Mouse (Mus musculus) hindbrain, postnatal 0 days (tissue): ENCODE measurements at regions not wholly inside any gene's neighbourhood (a gene's known extent, or its start where the extent isn't known, plus 50 kb on each side); places are given as distances from the start of the nearest gene placed in this dataset.

Source experiments
- ATAC-seq: fragments of 200-750 bp; cut with Nextera tagmentation; 2 replicates; pipeline ENCODE4 v1.8.0; 2017; ENCODE audit warnings: mild to moderate bottlenecking, moderate TSS enrichment, moderate library complexity
- DNase-seq: peaks from one replicate; pipeline ENCODE4 v3.0.0-alpha.2; 2015; ENCODE audit warnings: low spot score
- H3K27ac ChIP-seq: fragments of 300-500 bp; sonication (generic); 2 replicates; pipeline ENCODE4 v1.5.1; 2014; ENCODE audit warnings: mild to moderate bottlenecking
- H3K27me3 ChIP-seq: fragments of 300-500 bp; sonication (generic); 2 replicates; pipeline ENCODE4 v1.6.1; 2014; ENCODE audit warnings: low read length, mixed read lengths; ENCODE audit not compliant: insufficient read depth
- H3K36me3 ChIP-seq: fragments of 300-500 bp; sonication (generic); 2 replicates; pipeline ENCODE4 v1.6.1; 2014; ENCODE audit warnings: low read length, mixed read lengths; ENCODE audit not compliant: insufficient read depth
- H3K4me1 ChIP-seq: fragments of 300-500 bp; sonication (generic); 2 replicates; pipeline ENCODE4 v1.6.1; 2014; ENCODE audit warnings: antibody characterized with exemption, low read length, mixed read lengths; ENCODE audit not compliant: insufficient read depth
- H3K4me2 ChIP-seq: fragments of 300-500 bp; sonication (generic); 2 replicates; pipeline ENCODE4 v1.6.1; 2014; ENCODE audit warnings: low read depth, mild to moderate bottlenecking, low read length, moderate library complexity, mixed read lengths
- H3K4me3 ChIP-seq: fragments of 300-500 bp; sonication (generic); 2 replicates; pipeline ENCODE4 v1.5.1; 2014; ENCODE audit warnings: low read length
- H3K9ac ChIP-seq: fragments of 300-500 bp; sonication (generic); replicated peaks from 2 replicates; pipeline ENCODE4 v1.6.1; 2014; ENCODE audit warnings: mild to moderate bottlenecking, low read length, moderate library complexity, mixed read lengths
- H3K9me3 ChIP-seq: fragments of 300-500 bp; sonication (generic); 2 replicates; pipeline ENCODE4 v1.6.1; 2016; ENCODE audit warnings: low read length, mixed read lengths
- CTCF ChIP-seq: IDR thresholded peaks from 2 replicates; pipeline ENCODE4 v1.5.1; 2016; ENCODE audit warnings: antibody characterized with exemption, control low read depth, low read depth
- WGBS: fragments of 180-500 bp; shearing (Covaris S2); extraction: QIAGEN DNeasy Blood & Tissue Kit; methylation state at CpG from one replicate; pipeline ENCODE4 v1.1.7; 2014; 5-methylcytosine and 5-hydroxymethylcytosine counted together

DNA sequence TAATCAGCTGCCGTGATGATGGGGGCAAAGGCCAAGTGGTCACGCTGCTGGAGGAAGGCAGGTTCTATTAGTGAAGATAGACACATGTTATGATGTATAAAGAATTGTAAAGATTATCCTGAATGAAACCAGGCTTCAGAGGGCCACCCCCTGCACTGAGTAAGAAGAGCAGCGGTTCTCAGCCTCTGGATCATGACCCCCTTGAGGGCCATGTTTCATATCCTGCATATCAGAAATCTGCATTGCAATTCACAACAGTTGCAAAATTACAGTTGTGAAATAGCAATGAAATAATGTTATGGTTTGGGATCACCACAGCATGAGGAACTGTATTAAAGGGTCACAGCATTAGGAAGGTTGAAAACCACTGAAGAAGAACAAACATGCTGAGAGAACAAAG lies 162.5 kb upstream of the Zranb2 start:
- WGBS: 82% methylated on average over 3 of the region's 3 CpGs

DNA sequence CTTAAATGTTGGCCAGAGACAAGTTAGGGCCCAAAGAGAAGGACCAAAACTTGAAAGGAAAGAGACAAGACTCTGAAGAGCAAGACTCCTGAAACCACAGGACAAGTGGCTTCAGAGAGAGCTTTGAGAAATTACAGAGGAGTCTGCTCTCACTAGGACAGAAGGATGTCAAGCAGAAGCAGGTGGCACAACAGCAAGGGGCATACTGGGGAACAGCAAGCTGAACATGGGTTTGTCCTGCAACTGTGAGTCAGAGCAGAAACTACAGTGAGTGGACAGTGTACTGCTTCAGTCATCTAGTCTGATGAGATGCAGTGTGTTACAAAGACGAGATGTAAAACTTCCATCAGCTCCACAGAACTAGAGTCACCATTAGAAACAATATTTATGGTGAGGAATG lies 160.6 kb upstream of the Zranb2 start:
- ATAC-seq (no peak), DNase-seq (no peak)
- Histone ChIP-seq H3K27ac (no peak overlapping the region), H3K36me3 (no peaks in the 10 kb centered on the region), H3K4me3 (no peak overlapping the region), H3K9me3 (no peaks in the 10 kb centered on the region), H3K4me1 (no peaks in the 10 kb centered on the region), H3K4me2 (no peak overlapping the region), H3K27me3 (no peaks in the 10 kb centered on the region), H3K9ac (no peak overlapping the region)
- TF ChIP-seq CTCF: no peak
- 66% methylated on average over 1 of the region's 1 CpGs for WGBS

More for the DNA sequence above, 162.5 kb upstream of the Zranb2 start:
- Histone ChIP-seq H3K4me2 (no peak overlapping the region), H3K4me1 (no peaks in the 10 kb centered on the region), H3K4me3 (no peak overlapping the region), H3K27me3 (no peaks in the 10 kb centered on the region), H3K36me3 (no peaks in the 10 kb centered on the region), H3K27ac (no peak overlapping the region), H3K9me3 (no peaks in the 10 kb centered on the region), H3K9ac (no peak overlapping the region)
- DNase-seq: no peak
- ATAC-seq: no peak
- TF ChIP-seq CTCF: no peak

DNA sequence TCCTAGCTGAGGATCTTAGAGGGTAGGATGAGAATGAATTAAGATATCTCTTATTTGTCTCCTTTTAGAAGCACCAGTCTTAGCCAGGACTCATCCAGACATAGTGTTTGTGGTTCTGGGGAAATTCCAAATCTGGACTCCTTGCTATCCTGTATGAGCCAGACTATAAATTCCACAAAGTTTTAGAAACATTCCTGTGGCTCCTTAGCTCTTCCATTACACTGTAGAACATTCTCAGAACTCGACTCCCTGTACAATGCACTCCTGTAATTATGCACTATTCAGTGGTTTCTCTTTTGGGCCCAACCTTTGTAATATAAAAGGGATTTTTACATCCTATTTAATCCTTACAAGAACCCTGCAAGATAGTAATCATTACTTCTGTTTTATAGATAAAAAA lies 159.8 kb upstream of the Zranb2 start:
- Histone ChIP-seq H3K27ac (no peak overlapping the region), H3K27me3 (no peaks in the 10 kb centered on the region), H3K36me3 (no peaks in the 10 kb centered on the region), H3K9ac (no peak overlapping the region), H3K4me2 (no peak overlapping the region), H3K4me1 (no peaks in the 10 kb centered on the region), H3K4me3 (no peak overlapping the region), H3K9me3 (no peaks in the 10 kb centered on the region)
- no peak for TF ChIP-seq CTCF
- WGBS: 64% methylated on average over 1 of the region's 1 CpGs
- ATAC-seq (no peak), DNase-seq (no peak)

DNA sequence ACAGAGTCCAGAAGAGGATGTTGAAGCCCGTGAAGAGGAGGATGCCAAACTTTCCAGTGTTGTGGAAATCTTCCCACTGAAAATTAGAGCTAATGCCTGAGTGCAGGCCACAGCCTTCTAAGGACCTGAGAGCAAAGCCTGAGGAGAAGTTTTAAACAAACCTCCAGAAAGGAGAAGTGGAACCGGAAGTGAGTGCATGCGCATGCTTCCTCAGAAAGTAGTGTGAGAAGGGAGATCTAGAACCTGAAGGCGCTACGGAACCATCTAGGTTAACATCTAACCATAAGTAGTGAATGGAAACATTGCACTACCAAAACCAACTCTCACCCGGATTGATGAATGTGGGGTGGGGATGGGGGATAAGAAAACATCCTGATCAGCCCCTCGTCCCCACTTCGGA lies 156.4 kb upstream of the Zranb2 start:
- 95% methylated on average over 8 of the region's 8 CpGs for WGBS

DNA sequence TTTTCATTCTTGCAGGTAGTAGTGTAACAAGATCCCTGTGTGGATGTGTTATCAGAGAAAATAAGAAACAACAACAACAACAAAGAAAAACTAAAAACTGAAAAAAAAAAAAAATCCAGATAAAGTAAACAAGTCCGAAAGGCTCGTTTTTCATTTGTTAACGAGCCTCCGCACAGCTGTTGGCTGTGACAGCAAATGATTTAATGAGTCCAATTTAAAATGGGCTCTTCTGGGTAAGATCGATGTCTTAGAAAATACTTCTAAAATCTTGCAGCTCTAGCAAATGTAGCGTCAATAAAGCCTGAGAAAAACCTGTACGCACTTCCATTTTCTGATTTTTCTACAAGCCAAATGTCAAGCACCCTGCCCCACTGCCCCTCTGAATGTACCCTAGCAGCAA lies 155.8 kb upstream of the Zranb2 start:
- no peaks in the 10 kb centered on the region for H3K36me3 ChIP-seq
- H3K4me3 ChIP-seq: no peak overlapping the region
- no peak for TF ChIP-seq CTCF
- H3K27me3 ChIP-seq: no peaks in the 10 kb centered on the region
- no peak overlapping the region for H3K9ac ChIP-seq
- ATAC-seq (no peak), DNase-seq (no peak)
- 73% methylated on average over 7 of the region's 7 CpGs for WGBS
- no peak overlapping the region for H3K27ac ChIP-seq
- H3K9me3 ChIP-seq: no peaks in the 10 kb centered on the region
- H3K4me2 ChIP-seq: no peak overlapping the region
- no peaks in the 10 kb centered on the region for H3K4me1 ChIP-seq

More for the DNA sequence above, 156.4 kb upstream of the Zranb2 start:
- no peaks in the 10 kb centered on the region for H3K4me1 ChIP-seq
- ATAC-seq: no peak
- H3K36me3 ChIP-seq: no peaks in the 10 kb centered on the region
- DNase-seq: no peak
- no peak overlapping the region for H3K27ac ChIP-seq
- H3K9me3 ChIP-seq: no peaks in the 10 kb centered on the region
- H3K4me2 ChIP-seq: no peak overlapping the region
- no peak overlapping the region for H3K4me3 ChIP-seq
- H3K9ac ChIP-seq: no peak overlapping the region
- no peaks in the 10 kb centered on the region for H3K27me3 ChIP-seq
- no peak for TF ChIP-seq CTCF

DNA sequence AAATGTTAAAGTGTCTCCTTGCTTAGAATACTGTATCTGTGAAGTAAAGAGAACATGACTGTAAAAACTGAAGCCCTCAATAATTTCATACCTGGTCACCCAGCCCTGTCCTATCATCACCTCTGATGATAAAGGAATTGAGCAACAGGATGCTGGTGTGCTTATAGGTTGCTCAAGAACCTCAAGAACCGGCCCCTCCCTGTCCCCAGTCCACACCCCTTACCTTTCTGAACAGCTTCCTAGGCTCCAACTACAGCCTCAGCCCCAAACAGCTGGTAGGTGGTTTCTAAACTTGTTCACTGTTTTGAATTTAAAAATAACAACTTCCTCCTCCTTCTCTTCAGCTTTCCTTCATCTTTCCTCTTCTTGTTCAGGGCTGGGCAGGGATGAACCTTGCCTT lies 142.1 kb upstream of the Zranb2 start:
- Histone ChIP-seq H3K9me3 (no peaks in the 10 kb centered on the region), H3K36me3 (no peaks in the 10 kb centered on the region), H3K27me3 (no peaks in the 10 kb centered on the region), H3K9ac (no peak overlapping the region), H3K4me2 (no peak overlapping the region), H3K4me1 (no peaks in the 10 kb centered on the region), H3K4me3 (no peak overlapping the region), H3K27ac (no peak overlapping the region)
- 77% methylated on average over 1 of the region's 1 CpGs for whole genome bisulfite sequencing
- no peak for TF ChIP-seq CTCF
- ATAC-seq: no peak
- DNase-seq: no peak

DNA sequence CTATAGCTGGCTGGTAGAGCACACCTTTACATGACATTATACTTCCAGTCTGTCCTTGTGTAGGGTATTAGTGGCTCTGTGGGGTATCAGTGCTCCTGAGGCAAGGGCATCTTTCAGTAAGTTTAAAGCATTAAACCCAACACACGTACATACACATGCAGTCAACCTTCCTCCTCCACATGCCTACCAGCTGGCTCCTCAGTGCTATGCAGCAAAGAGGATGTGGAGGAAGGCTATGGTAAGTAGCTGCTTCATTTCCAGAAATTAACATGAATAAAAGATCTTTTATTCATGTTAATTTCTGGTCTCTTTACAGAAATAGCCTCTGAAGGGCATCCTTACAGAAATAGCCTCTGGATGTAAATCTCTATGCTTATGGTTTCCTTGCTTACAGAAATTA lies 140.1 kb upstream of the Zranb2 start:
- Histone ChIP-seq H3K4me2 (no peak overlapping the region), H3K27me3 (no peaks in the 10 kb centered on the region), H3K4me1 (no peaks in the 10 kb centered on the region), H3K9me3 (no peaks in the 10 kb centered on the region), H3K9ac (no peak overlapping the region), H3K36me3 (no peaks in the 10 kb centered on the region), H3K4me3 (no peak overlapping the region), H3K27ac (no peak overlapping the region)
- no peak for DNase-seq
- no peak for TF ChIP-seq CTCF
- ATAC-seq: no peak
- 67% methylated on average over 1 of the region's 1 CpGs for WGBS

DNA sequence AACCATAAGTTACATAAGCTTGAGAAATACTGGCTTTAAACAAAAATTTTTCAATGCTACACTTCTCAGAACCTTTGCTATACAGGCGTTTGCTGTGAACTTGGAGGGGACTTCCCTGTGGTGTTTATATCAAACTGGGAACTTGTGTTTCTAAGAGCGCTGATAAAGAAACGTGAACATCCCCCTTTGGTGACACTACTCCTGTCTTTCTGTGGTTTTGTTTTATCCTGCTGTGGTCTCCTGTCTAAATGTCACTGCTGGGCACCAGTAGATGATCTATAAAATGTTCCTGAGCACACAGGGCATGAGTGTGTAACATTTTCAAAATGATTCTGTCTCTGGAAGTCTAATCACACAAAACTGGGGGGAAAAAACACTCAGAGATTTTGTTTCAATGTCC lies 134.1 kb upstream of the Zranb2 start:
- TF ChIP-seq CTCF: no peak
- Histone ChIP-seq H3K27ac (no peak overlapping the region), H3K36me3 (no peaks in the 10 kb centered on the region), H3K4me3 (no peak overlapping the region), H3K9ac (no peak overlapping the region), H3K27me3 (no peaks in the 10 kb centered on the region), H3K9me3 (peaks cover 3% of the 10 kb centered on the region; the same call in 1 of the 2 replicates), H3K4me2 (no peak overlapping the region), H3K4me1 (no peaks in the 10 kb centered on the region)
- ATAC-seq (no peak), DNase-seq (no peak)
- 75% methylated on average over 3 of the region's 3 CpGs for WGBS
